Mouse (Mus musculus): ENCODE data around the gene Vmn1r68. TPM values are rescaled to one million over a fixed set of nuclear protein-coding genes. Genes with fewer than 3 reads are reported as not detected.

Gene Vmn1r68
- polyA plus RNA-seq (2012), result not detected in 2 replicates

DNA sequence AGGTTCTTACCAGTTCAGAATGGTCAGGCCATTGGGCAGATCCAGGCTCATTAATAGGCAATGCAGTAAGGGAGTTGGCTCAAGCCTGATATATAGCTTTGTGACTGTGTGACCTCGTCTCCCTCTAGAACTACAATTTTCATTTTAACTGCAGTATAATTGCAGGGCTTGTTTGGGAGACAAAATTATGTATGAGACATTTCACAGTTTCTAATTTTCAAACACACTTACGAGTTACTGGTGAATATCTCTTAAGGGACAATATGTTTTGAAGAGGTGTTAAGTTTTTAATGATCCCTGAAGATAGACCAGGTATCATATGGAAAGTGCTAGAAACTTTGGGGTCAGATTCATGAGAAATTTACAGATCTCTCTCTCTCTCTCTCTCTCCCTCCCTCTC, at the start of gene Vmn1r68:
Gene Vmn1r68 (minus strand): TSS at position 101 of the 400 bp plus-strand sequence.
- TF ChIP-seq GATA1 (IDR thresholded peaks at IDR 0.05; ENCODE audit: low read length), result no peak

DNA sequence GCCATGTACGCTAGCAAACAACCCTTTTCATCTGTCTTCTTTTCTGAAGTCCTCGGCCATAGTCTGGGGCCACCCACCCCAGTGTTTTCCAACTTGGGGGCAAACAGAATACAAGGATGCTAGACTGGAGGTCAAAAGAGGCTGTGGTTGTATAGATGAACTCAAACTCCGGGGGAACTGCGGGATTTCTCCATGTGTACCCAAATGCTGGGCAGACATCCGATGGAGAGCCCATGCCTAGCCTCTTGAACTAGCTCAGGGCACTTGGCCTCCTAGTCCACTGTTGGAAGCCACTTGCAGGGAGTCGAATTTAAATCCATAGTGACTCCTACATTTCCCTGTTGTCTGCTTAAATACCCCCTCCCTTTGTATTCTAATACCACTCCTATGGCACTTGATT, 62.7 kb downstream of the Vmn1r68 start:
- TF ChIP-seq GATA1 (IDR thresholded peaks at IDR 0.05; ENCODE audit: low read length), result no peak

DNA sequence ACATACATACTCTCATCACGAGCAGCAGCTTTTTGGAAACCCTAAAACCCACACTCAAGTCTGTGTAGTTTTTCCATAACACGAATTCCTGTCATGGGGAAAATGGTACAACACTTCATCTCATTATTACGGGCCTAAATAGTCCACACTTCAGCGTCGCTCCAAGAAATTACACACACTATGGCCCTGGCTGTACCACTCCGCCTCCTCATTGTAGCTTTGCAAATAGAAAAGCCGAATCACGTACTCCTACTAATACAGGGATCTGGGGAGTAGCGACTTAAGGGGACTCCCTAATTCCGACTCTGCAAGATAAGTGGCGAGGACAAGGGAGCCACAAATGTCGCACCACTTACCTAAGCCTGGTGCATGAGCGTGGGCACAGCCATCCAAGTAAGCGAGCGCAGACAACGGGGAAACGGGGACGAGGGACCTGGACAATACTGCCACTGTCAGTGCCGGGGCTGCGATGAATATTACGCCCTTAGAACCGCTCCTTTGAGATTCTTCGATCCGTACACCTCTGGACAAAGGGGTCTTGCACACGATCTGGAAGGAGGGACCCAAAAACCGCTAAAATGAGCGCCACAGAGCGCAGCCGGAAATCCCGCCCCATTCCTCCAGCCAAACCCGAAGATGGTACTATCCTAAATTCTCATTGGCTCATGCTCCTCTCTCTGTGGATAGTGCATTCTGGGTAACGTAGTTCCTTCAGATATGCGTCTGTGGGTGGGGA, 63.3 kb downstream of the Vmn1r68 start, which contains the start of gene Zik1:
Gene Zik1 (minus strand): TSS at position 609 of the 736 bp plus-strand sequence.
- no peak for TF ChIP-seq GATA1 (IDR thresholded peaks at IDR 0.05; ENCODE audit: low read length)

DNA sequence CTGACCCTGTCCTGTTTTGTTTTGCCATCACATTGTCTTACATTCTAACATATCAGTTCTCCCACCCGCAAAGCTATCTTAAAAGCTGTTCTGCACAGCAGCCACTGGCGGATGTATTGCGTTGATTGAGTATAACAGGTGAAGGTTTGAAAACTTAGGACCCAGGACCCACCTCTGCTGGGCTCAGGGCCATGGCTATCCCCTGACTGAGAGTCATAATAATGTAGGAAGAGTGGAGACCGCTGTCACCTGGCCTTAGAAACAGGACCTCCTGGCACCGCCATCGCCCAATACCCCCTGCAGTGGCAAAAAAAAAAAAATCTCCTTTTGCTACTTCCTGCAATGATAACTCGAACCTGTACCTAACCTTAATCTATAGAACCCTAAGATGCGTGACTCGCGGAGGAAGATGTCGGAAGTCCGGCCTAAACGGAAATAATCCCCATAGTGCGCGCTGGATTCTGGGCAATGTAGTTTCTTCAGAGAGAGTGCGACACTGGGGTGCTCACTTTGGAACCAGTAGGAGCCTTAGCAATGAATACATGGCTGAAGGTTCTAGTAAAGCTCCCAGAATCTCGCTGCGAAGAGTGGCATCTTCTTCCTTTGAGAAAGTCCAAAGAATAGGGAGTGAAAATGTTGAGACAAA, 77.6 kb downstream of the Vmn1r68 start:
- TF ChIP-seq GATA1 (IDR thresholded peaks at IDR 0.05; ENCODE audit: low read length), result no peak

DNA sequence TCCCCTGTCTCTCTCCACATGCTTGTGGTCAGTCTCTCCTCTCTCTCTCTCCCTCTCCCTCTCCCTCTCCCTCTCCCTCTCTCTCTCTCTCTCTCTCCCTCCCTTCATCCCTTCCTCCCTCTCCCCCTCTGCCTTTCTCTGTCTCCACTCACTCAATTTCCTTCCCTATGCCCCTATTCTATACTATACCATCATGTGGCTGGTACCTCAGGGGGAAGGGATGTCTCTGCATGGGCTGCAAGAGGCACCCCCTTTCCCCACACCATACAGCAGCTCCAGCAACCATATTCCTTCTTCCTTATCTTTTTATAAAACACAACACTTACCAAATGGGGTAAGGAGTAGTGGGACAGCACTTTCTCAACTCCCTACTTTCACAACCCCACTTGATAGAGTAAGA, 78.5 kb downstream of the Vmn1r68 start:
- no peak for TF ChIP-seq GATA1 (IDR thresholded peaks at IDR 0.05; ENCODE audit: low read length)

DNA sequence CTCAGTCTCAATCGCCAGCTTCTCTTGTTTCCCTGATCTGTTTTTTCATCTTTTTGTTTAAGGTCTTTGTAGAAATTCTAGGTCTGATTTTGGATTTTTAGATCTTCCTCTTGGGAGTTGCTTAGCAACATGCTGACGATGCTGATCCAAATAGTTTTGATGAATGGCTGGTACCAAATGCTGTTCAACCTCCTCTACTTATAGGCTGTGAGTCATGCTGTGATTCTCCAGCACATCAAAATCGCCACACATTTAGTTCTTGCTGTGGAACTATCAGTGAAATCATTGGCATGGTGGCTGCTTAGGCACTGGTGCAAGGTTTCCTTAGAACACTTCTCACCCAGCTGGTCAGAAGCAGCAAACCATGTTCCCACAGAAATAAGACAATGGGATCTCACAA, 100.1 kb downstream of the Vmn1r68 start:
- no peak for TF ChIP-seq GATA1 (IDR thresholded peaks at IDR 0.05; ENCODE audit: low read length)

Other genes starting within 250 kb of the Vmn1r68 start
- not detected in 2 replicates for gene Vmn1r67, start 115.2 kb downstream of the Vmn1r68 start, polyA plus RNA-seq (2012)
- gene Zik1, start 63.1 kb downstream of the Vmn1r68 start, polyA plus RNA-seq (2012), result not detected in 2 replicates
- not detected in 2 replicates for gene Vmn1r69, start 55.2 kb upstream of the Vmn1r68 start, polyA plus RNA-seq (2012)
- gene Vmn1r70, start 73.0 kb upstream of the Vmn1r68 start, polyA plus RNA-seq (2012), result 0.01 TPM in 1 of 2 replicates, not detected in the other
- gene Nlrp4b, start 129.3 kb upstream of the Vmn1r68 start, polyA plus RNA-seq (2012), result not detected in 2 replicates
- not detected in 2 replicates for gene Vmn1r71, start 195.9 kb upstream of the Vmn1r68 start, polyA plus RNA-seq (2012)

Data from G1E-ER4 (cell line).